Mouse (Mus musculus) thymus, adult 2 months (tissue): ENCODE measurements around the gene Ubp1. TPM values are rescaled to one million over a fixed set of nuclear protein-coding genes. Genes with fewer than 3 reads are reported as not detected.

Source experiments
- DNase-seq: peaks from one replicate; pipeline ENCODE4 v3.0.0; 2021
- H3K27ac ChIP-seq: fragments of 200-500 bp; 2 replicates; pipeline ENCODE4 v1.5.1; 2012; ENCODE audit warnings: low read length, control low read depth; ENCODE audit not compliant: control insufficient read depth, insufficient read depth
- H3K27me3 ChIP-seq: fragments of 200-500 bp; 2 replicates; pipeline ENCODE4 v1.6.1; 2012; ENCODE audit warnings: mild to moderate bottlenecking, low read length, moderate library complexity, mixed read lengths; ENCODE audit not compliant: control insufficient read depth, insufficient read depth
- H3K36me3 ChIP-seq: fragments of 200-500 bp; 2 replicates; pipeline ENCODE4 v1.6.1; 2012; ENCODE audit warnings: mild to moderate bottlenecking, low read length, moderate library complexity; ENCODE audit not compliant: control insufficient read depth, insufficient read depth
- H3K4me1 ChIP-seq: fragments of 200-500 bp; replicated peaks from 2 replicates; pipeline ENCODE4 v1.6.1; 2012; ENCODE audit warnings: low read length; ENCODE audit not compliant: control insufficient read depth, insufficient read depth
- H3K4me3 ChIP-seq: fragments of 200-500 bp; 2 replicates; pipeline ENCODE4 v1.5.1; 2012; ENCODE audit warnings: mild to moderate bottlenecking, low read length, control low read depth, moderate library complexity; ENCODE audit not compliant: control insufficient read depth, insufficient read depth
- CTCF ChIP-seq: fragments of 200-500 bp; IDR thresholded peaks from 2 replicates; pipeline ENCODE4 v1.5.1; 2012; ENCODE audit warnings: mild to moderate bottlenecking, control low read depth, low read length, moderate library complexity, borderline replicate concordance; ENCODE audit not compliant: control insufficient read depth, poor library complexity, insufficient read depth; ENCODE audit errors: extremely low read depth
- POLR2A ChIP-seq: fragments of 200-500 bp; IDR thresholded peaks from 2 replicates; pipeline ENCODE4 v1.6.1; 2012; ENCODE audit warnings: mild to moderate bottlenecking, low read length, control low read depth, moderate library complexity; ENCODE audit not compliant: control insufficient read depth, poor library complexity, insufficient read depth; ENCODE audit errors: extremely low read depth
- WGBS: fragments of 180-500 bp; shearing (Covaris S2); methylation state at CpG from one replicate; pipeline ENCODE4 v1.1.7; 2018; 5-methylcytosine and 5-hydroxymethylcytosine counted together
- polyA plus RNA-seq: library from polyadenylated mRNA; depleted of rRNA; stranded (reverse); fragments of >200 nt; gene quantifications from 2 replicates; pipeline ENCODE4 v1.2.3, GENCODE M21; 2012

Gene Ubp1
- polyA plus RNA-seq, 1 experiment, result 101 TPM

DNA sequence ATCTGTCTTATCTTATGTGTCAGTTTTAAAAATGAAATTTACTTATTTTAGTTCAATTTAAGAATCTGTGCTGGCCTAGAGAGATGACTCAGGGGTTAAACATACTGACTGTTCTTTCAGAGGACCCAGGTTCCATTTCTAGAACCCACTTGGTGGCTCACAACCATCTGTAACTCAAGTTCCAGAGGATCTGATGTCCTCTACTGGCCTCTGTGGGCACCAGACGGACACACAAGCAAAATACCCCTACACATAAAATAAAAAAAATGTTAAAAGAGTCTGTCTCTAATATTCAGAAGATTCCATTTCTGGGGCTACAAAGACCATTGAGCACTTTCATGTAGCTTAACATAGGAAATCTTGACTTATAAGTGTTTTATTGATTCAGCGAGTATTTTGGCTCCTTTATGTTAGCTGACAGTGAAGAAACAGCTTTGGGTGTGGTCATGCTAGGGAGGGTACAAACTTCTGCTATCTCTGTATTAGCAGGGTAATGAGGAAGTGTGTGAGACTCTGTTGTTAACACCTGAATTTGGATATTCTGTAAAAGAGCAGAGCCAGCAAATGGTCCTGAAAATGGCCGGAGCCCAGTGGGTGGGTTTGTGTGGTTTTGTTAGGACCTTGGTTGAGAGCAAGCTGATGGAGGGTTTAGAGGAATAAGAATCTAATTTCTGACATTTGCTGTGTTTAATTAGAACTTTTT is 10.5 kb downstream of the Ubp1 start:
- TF ChIP-seq POLR2A, result no peak
- no peak for TF ChIP-seq CTCF

DNA sequence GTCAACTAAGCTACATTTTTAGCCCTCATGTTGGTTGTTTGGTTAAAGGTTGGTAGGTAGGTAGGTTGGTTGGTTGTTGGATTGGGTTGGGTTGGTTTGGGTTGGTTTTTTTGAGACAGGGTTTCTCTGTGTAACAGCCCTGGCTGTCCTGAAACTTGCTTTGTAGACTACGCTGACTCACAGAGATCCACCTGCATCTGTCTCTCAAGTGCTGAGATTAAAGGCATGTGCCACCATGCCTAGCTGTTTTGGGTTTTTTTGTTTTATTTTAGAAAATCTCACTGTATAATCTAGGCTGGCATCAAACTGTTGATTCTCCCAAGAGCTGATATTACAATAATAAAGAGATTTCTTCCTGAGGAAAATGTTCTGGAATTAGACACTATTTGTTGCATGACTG is 12.6 kb downstream of the Ubp1 start:
- Histone ChIP-seq H3K36me3 (peaks cover 19% of the 10 kb centered on the region), H3K27ac (no peak overlapping the region), H3K4me1 (0 out of 2 replicates have a peak, but pooled peaks cover 6% of the 10 kb centered on the region), H3K4me3 (no peak overlapping the region), H3K27me3 (no peaks in the 10 kb centered on the region)
- no peak for TF ChIP-seq POLR2A
- no peak for TF ChIP-seq CTCF
- 41% methylated on average over 1 of the region's 1 CpGs for WGBS
- DNase-seq, result no peak

More for the DNA sequence above, 10.5 kb downstream of the Ubp1 start:
- Histone ChIP-seq H3K27ac (no peak overlapping the region), H3K4me3 (no peak overlapping the region), H3K4me1 (0 out of 2 replicates have a peak, but pooled peaks cover 6% of the 10 kb centered on the region), H3K36me3 (peaks cover 14% of the 10 kb centered on the region; the same call in 1 of the 2 replicates), H3K27me3 (no peaks in the 10 kb centered on the region)
- DNase-seq, result no peak
- WGBS, result 91% methylated on average over 3 of the region's 3 CpGs

DNA sequence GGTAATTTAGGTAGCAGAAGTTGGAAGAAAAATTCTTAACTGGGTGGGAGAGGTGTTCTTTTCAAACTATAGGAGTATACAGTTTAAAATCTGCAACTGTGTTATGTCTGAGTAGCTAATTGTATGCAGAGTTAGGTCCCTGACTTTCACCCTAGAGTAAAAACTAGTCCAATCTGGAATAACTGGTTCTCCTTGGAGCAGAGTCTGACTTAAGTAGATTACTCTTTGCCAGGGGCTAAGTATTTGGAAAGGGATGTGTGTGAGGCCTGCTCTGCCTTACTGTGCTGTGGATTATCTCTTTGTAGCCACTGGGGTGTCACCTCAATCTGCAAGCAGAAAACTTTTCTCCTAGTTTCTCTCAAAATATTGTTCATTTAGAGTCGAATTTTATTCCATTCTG is 16.5 kb downstream of the Ubp1 start:
- 94% methylated on average over 1 of the region's 1 CpGs for WGBS
- Histone ChIP-seq H3K27me3 (no peaks in the 10 kb centered on the region), H3K4me3 (no peak overlapping the region), H3K27ac (no peak overlapping the region), H3K4me1 (0 out of 2 replicates have a peak, but pooled peaks cover 4% of the 10 kb centered on the region), H3K36me3 (peaks cover 22% of the 10 kb centered on the region)
- no peak for DNase-seq
- TF ChIP-seq POLR2A, result no peak
- TF ChIP-seq CTCF, result no peak

DNA sequence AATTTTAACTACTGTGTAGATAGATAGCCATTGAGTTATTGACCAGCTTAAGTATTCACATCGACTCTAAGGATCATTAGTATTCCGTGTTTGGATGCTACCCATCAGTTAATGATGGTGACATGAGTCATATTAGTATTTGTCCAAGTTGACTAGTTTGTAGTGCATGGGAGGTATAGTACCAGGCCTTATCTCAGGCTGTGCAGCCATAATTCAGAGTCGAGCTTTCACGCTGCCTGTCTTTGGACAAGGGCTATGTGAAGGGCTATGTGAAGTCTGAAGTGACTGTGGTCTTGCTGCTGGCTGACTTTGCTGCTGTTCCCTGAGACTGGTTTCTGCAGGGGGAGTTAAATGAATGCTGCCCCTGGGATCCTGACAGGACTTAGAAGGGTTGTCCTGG is 27.0 kb downstream of the Ubp1 start:
- 98% methylated on average over 4 of the region's 4 CpGs for WGBS
- H3K36me3 ChIP-seq, result peaks cover 46% of the 10 kb centered on the region
- no peak overlapping the region for H3K27ac ChIP-seq
- no peaks in the 10 kb centered on the region for H3K4me1 ChIP-seq
- DNase-seq, result no peak
- no peaks in the 10 kb centered on the region for H3K27me3 ChIP-seq
- H3K4me3 ChIP-seq, result no peak overlapping the region
- TF ChIP-seq CTCF, result no peak
- no peak for TF ChIP-seq POLR2A

DNA sequence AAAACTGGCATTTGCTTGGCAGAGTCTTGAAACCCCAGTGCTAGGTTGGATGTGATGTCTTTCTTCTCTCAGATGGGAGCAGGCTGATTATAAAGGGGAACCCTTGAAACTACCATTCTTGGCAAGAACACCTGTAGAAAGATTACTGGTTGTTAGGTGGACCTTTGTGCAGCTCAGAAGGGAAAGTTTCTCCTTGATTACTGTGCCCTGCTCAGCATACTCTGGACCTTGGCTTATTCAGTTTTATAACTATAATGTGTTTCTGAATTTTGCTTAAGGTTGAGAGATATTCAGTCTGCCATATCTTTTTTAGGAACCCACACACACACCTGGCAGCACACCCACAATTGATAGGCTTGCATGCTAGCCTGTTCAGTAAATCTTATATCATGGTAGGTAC is 33.0 kb downstream of the Ubp1 start:
- no peak for DNase-seq
- Histone ChIP-seq H3K4me3 (no peak overlapping the region), H3K36me3 (peaks cover 76% of the 10 kb centered on the region), H3K27ac (no peak overlapping the region), H3K4me1 (no peaks in the 10 kb centered on the region), H3K27me3 (no peaks in the 10 kb centered on the region)
- TF ChIP-seq POLR2A, result no peak
- TF ChIP-seq CTCF, result no peak

DNA sequence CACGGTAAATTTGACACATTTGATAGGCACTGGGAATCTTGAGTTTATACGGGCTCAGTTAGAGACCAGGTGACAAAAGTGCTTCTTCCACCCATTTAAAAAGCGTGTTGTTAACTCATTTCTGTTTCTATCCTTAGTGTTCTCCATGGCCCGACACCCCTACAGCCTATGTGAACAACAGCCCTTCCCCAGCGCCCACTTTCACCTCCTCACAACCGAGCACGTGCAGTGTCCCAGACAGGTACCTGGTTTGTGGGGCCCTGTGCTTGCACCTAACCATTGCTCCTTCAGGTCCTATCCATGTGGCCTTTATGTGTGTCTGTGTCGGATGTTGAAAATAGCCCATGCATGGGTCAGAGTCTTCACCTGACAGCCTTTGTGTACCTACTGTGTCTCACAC is 33.7 kb downstream of the Ubp1 start:
- DNase-seq, result no peak
- WGBS, result over 99% methylated on average over 8 of the region's 8 CpGs
- H3K4me3 ChIP-seq, result no peak overlapping the region
- H3K36me3 ChIP-seq, result peaks cover 74% of the 10 kb centered on the region
- H3K27me3 ChIP-seq, result no peaks in the 10 kb centered on the region
- H3K4me1 ChIP-seq, result no peaks in the 10 kb centered on the region
- H3K27ac ChIP-seq, result no peak overlapping the region
- TF ChIP-seq POLR2A, result no peak
- TF ChIP-seq CTCF, result no peak
